Mouse (Mus musculus) cerebellum, adult 11-12 months (tissue): Measurements from ENCODE around the gene Olfr628.
"Not testable (repeated sequence)": the region's sequence is repeated elsewhere in the genome, so short reads cannot be mapped to it uniquely, and the experiment has no call there.

ENCODE experiments used
- DNase-seq: peaks from one replicate; pipeline ENCODE4 v3.0.0; 2022

The Olfr628 gene

DNA sequence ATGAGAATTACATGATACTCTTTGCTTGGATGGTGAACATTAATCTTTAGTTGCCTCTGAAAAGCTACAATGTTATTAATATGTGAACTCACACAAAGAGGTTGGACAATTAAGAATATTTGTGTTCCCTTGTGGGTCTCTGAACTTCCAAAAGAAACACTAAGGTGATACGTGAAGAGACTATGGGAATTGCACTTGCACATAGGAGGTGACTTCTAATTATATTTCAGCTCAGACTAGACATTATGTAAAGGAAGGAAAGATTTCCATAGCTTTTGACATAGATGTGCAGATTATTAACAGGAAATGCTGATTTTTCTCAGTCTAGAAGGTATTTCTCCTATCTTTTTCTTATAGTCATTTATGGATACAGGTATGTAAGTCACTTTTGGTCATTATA lies at the start of gene Olfr628:
TSS of gene Olfr628 (plus strand) at position 301 of the 400 bp plus-strand sequence.
- DNase-seq: no peak

DNA sequence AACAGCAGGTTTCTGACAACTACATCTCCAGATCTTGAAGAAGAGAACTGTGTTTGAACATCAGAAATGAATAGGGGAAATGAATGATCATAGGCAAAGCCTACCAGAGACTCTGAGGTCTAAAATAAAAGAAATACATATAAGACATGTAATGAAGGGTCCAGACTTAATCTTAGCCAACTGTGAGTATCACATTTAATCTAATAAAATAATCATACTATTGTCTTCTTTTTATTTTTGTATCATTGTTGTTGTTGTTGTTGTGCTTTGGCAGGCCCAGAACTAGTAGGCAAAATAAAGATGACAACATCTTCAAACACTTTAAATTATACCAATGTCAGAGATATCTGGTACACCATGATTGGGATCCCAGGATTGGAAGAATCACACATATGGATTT lies 47.8 kb upstream of the Olfr628 start, which contains the start of gene Olfr625-ps1:
TSS of gene Olfr625-ps1 (plus strand) at position 301 of the 400 bp plus-strand sequence.
- no peak for DNase-seq

DNA sequence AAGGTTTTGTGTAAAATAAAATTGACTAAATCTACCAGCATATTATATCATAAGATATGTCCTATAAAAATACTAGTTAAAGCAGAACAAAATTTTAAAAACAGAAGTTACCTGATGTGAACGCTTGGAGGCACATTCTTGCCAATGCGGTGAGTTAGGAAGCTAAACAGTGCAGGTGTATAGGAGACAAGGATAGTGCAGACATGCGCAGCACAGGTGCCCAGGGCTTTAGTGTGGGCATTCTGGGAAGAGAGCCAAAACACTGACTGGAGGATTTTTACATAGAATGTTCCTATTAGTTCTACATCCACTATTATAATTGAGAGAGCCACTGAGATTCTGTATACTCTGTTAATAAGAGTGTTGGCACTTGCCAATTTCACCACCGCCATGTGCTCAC lies 30.7 kb upstream of the Olfr628 start:
- DNase-seq: no peak

DNA sequence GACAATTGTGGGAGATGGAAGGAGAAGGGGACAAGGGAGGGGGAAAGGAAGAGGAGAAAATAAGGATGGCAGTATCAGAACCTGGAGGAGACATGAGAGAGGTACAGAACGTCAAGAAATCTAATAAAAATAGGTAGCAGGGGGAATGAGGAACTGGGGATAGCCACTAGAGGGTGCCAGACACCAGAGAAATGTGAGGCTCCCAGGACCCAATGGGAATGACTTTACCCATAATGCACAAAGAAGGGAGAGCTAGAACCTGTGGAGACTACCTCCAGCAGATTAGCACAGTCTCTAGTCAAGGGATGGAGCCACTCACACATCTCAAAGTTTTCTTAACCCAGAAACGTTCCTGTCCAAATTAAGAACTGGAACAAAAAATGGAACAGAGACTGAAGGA lies 18.1 kb upstream of the Olfr628 start:
- DNase-seq: no peak

DNA sequence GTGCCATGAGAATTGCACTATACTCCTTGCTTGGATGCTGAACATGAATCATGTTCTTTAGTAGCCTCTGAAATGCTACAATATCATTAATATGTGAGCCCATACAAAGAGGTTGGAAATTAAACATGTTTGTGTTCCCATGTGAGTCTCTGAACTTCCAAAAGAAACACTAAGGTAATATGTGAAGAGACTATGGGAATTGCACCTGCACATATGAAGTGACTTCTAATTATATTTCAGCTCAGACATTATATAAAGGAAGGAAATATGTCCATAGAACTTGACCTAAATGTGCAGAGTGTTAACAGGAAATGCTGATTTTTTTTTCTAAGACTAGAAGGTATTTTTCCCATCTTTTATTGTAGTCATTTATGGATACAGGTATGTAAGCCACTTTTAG lies 15.8 kb upstream of the Olfr628 start, which contains the start of gene Olfr243:
TSS of gene Olfr243 (plus strand) at position 301 of the 400 bp plus-strand sequence.
- no peak for DNase-seq

DNA sequence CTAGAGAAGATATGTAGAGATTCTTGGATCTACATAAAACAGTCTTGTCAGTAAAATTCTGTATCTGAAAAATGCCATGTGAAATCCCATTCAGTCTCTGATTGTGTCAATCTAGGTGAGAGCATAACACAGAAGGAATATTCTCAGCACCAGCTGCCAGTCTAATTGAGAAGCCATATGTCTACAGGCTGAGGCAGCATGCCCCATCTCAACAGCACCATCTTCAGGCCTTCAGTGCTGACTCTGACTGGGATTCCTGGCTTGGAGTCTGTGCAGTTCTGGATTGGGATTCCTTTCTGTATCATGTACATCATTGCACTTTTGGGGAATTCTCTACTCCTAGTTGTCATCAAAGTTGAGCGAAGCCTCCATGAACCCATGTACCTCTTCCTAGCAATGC lies 13.8 kb upstream of the Olfr628 start:
- DNase-seq: not testable (repeated sequence)

DNA sequence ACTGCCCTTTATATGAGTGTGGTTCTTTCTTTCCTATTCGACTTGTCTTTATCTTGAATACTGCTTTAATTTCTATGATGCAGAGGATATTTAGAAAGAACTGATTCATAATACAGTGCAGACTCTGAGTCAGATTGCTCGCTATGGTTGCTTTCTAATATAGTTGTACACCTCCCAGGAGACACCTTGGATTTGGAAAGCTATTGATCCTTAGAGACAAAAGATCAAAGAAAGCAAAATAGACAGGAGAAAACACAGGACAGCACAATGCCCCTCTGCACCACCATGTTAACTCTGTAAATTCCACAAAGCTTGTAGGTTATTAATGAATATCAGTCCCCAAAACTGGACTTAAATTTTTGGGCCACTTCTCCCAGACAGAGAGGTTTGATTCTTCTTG lies 14.7 kb downstream of the Olfr628 start, which contains the start of gene Olfr629:
TSS of gene Olfr629 (minus strand) at position 101 of the 400 bp plus-strand sequence.
- no peak for DNase-seq

DNA sequence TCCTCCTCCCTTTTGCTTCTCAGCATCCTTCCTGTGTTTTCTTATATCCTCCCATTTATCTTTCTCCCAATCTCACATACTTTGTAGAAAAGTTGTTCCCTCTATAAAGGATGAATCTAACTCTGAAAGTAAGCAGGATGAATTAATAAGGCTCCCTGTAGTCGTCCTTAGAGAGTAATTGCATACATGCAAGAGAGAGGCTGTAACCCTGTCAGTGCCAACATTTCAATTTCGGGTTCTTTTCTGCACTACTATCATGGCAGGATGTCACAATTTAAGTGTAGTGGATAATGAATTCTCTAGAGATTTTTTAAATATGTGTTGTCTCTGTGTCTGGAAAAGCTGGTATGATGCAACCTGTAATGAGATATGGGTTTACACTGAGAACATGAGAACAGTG lies 27.1 kb downstream of the Olfr628 start, which contains the start of gene Olfr630:
TSS of gene Olfr630 (minus strand) at position 101 of the 400 bp plus-strand sequence.
- DNase-seq: no peak

DNA sequence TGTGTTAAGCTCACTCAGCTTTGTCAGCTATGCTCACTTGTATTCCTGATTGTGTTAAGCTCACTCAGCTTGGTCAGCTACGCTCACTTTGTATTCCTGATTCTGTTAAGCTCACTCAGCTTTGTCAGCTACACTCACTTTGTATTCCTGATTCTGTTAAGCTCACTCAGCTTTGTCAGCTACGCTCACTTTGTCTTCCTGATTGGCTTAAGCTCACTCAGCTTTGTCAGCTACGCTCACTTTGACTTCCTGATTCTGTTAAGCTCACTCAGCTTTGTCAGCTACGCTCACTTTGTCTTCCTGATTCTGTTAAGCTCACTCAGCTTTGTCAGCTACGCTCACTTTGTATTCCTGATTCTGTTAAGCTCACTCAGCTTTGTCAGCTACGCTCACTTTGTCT lies 32.0 kb downstream of the Olfr628 start:
- DNase-seq: not testable (repeated sequence)

DNA sequence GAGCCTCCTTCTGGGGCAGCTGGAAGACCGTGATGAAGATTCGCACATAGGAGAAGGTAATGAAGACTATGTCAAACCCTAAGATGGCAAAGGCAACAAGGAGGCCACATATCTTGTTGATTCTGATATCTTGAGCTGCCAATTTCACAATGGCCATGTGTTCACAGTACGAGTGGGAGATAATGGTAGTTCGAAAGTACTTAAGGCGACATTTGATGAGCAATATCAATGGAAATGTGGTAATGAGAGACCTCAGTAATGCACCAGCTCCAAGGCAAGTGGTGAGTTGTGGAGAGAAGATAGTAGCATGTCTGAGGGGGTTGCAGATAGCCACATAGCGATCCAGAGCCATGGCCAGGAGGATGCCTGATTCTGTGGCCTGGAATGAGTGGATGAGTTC lies 37.5 kb downstream of the Olfr628 start:
- DNase-seq: not testable (repeated sequence)

DNA sequence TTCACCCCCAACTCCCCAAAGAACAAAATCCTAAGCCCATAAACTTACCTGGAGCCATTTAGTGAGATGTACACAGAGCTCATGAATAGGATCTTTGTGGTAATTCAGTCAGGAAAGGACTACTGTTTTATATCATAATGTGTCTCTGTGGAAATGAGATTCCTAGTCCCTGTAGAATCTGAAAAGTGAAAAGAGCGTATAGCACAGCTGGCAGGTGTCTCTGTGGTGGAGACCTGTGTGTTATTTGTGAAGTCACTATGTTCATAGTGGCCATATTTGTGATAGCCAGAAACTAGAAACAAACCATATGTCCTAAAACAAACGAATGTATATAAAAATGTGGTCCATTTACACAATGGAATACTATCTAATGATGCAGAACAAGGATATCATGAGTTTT lies 41.3 kb downstream of the Olfr628 start, which contains the start of gene Olfr69:
TSS of gene Olfr69 (minus strand) at position 101 of the 400 bp plus-strand sequence.
- no peak for DNase-seq

DNA sequence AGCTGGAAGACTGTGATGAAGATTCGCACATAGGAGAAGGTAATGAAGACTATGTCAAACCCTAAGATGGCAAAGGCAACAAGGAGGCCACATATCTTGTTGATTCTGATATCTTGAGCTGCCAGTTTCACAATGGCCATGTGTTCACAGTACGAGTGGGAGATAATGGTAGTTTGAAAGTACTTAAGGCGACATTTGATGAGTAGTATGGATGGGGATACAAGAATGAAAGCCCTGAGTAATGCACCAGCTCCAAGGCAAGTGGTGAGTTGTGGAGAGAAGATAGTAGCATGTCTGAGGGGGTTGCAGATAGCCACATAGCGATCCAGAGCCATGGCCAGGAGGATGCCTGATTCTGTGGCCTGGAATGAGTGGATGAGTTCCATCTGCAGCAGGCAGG lies 47.5 kb downstream of the Olfr628 start:
- DNase-seq: not testable (repeated sequence)

DNA sequence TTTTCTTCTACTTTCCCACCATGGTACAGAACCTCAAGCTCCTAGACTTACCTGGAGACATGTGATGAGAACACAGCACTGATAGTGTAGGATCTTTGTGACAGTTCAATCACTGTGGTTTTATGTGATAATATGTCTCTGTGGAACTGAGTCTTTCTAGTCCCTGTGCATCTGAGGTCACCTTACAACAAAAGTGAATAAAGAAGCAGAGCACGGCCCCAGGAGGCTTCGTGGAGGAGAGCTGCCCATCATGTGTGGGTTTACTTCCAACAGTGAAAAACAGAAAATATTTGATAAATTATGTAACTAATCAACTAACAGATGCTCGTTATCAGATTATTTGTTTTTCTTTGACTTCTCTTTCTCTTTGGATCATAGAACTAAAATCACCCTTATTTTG lies 49.4 kb downstream of the Olfr628 start, which contains the start of gene Olfr68:
TSS of gene Olfr68 (minus strand) at position 101 of the 400 bp plus-strand sequence.
- DNase-seq: no peak
